Mouse (Mus musculus) kidney, adult 9 months (tissue): ENCODE measurements around the gene Trpm5.

Experiments
- DNase-seq: peaks from one replicate; pipeline ENCODE4 v3.0.0; 2022

Gene Trpm5

DNA sequence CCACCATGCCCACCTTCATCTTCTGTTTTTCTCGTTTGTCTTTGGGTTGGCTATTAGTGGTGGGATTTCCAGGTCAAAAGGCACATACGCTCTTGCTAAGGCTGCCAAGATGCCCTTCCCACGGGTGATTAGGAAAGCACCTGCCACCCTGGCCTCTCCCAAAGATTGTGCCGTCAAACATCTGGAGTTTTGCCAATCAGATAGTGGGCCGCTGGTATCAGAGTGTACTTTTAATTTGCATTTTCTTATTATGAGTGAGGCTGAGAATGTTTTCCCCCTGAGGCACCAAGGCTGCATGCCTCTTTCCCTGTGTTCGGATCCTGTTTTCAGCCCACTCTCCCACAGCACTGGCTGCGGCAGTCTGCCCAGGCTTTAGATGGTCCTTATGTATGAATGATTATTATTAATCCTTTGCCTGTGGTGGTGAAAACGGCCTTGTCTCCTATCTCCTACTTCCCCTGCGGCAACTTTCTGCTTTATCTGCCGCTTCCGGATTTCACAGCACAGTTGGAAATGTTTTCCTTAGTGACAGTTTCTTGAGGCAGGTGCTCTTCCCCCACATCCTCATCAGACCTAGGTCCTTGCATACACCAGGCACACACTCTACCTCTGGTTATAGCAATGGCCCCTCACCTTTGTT, 10.9 kb upstream of the Trpm5 start:
- peak; percentile 63 for DNase-seq

DNA sequence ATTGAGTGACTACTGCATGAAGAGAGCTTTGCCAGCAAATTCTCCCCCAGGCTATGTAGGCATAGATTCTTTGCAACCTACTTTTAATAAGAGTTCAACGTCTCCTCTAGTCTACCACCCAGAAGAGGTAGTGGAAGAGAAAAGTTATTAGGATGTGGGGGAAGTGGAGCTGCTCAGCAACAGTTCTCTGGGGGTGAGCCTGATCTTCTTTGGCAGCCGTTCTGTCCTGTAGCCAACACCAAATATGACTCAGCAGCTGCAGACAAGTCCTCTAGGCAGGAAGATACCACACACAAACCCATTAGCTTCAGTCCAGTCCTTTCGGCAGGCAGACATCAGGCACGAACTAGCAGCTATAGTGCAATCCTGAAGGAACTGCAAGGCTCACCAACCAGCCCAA, 6.3 kb upstream of the Trpm5 start:
- DNase-seq, result no peak

DNA sequence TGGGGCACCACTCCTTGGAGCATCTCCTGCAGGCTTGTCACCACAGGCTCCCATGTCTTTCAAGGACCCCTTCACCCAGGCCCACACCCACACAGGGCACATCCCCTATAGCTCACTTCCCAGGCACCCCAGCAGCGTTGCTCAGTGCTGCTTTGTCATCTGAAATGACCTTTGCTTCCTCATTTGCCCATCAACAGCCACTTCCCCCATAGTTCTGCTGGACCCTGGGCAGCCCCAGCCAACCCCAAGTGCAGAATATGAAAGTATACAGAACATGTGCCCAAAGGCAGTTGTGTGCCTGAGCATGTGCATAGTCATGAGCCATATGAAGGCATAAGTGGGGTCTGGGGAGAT, 1.1 kb upstream of the Trpm5 start:
- no peak for DNase-seq

DNA sequence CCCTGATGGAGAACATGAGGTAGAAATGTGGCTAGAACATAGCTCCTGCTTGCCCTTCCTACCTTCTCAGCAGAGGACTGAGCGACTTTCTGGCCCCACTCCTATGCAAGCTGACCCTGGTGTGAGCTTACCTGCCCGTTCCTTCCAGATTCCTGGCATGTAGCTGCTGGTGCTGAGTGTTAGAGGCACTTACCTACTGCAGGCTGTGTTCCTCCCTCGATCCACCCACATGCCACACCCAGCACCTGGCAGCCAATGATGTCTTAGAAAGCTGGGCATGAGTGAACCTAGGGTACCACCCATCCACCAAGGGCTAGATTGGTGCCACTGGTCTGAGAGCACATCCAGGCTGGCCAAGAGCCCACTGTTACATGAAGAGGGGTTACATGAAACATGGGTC, 595 bp downstream of the Trpm5 start:
- no peak for DNase-seq

DNA sequence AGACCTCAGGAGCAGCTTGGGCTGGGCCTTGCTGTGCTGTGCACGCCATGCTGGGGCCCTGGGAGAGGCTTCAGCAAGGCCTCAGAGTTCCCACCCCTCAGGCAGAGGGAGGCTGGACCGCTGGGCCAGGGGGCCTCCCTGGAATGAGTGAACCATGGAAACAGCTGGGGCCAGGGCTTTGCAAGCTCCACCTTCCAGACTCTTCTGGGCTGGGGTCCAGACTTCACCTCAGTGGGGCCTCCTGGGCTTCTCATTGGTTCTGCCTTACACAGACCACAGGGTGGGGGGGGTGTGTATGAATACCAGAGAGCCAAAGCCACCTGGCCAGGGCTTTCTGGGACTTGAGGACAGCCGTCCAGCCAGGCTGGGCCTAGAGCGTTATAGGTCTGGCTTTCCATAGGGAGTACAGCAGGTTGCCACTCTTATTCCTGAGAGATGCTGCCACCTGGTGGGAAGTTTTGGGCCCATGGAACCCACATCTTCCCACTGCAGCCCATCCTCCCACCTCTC, 7.3 kb downstream of the Trpm5 start:
- peak; percentile 59 for DNase-seq

DNA sequence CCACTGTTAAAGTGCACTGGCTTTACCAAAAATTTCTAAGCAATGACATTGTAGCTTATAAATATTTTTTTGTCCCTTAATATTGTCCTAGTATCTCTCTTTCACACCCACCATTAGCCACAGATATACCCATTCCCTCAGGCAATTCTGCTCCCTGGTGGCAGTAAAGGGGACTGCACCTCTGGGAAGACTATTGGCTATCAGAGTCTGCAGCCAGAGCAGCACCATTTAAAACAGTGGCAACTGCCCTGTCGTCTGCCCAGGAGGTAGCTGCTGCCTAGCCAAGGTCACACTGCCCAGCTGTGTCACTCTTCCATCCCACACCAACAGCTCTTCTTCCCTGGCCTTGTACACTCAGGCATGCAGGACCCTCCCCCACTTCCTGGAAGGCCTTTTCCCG, 8.1 kb downstream of the Trpm5 start:
- peak; percentile 74 for DNase-seq

DNA sequence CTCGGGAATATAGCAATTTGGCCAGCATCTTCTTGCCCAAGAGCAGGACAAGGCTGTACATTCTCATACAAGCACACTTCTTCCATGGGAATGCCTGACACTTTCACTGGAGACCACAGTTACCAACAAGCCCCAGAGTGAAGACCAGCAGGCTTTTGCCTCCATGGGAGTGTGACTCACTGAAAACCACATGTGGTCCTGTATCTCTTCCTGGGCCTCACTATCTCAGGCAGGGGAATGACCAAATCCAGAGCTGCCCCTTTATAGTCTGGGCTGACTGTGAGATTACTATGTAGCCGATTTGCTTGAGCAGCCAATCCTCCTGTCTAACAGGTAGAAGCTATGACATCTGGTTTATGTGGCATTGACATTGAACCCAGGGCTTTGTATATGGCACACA, 10.7 kb downstream of the Trpm5 start:
- DNase-seq, result no peak

DNA sequence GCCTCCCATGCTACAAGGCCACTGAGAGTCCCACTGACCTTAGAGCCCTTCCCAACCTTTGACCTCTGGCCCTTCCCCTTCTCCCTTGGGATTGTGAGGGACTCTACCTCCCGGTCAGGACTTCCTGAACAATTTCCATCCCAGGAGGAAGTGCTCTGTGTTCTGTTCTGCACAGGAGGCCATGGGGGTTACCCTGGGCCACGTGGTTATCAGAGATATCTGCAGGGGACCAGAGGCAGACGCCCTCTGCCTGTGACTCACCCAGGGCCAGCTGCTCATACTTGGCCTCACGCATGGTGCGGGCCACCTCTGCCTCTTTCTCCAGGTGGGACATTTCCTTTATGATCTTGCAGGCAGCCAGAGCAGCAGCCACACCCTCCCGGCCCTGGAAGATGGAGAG, 12.4 kb downstream of the Trpm5 start:
- DNase-seq, result no peak

DNA sequence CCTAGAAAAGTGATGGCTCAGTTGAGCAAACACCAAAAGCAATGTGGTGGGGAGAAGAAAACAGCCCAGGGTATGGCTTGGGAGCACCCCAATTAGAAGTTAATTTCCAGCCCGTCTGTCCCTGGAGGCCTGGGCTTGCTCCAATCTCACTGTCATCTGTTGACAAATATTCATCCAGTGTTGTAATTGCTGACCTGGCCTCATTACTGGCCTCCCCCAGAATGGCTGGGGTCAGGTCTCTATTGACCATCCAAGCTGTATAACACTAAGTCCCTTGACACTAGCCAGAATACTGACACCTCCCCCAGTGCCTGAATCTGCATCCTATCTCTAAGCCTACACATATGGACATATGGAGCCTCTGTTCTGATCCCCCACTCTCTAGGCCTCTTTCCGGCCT, 17.1 kb downstream of the Trpm5 start:
- DNase-seq, result no peak

DNA sequence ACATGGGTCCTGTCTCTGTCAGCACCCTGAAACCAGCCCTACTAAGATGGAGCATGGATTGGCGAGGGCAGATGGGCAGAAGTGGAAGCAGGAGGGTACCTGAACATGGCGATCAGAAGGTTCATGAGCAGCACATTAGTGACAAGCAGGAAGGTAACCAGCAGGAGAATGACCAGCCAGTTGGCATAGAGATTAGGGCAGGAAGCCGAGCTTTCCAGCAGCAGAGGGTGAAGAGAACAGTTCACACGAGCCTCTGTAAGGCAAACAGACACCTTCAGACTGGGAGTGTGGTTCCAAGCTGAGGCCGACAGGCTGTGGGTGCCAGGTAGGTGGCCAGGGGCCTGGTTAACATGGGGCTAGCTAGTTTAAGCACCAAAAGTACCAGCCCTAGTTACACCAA, 19.0 kb downstream of the Trpm5 start:
- no peak for DNase-seq

DNA sequence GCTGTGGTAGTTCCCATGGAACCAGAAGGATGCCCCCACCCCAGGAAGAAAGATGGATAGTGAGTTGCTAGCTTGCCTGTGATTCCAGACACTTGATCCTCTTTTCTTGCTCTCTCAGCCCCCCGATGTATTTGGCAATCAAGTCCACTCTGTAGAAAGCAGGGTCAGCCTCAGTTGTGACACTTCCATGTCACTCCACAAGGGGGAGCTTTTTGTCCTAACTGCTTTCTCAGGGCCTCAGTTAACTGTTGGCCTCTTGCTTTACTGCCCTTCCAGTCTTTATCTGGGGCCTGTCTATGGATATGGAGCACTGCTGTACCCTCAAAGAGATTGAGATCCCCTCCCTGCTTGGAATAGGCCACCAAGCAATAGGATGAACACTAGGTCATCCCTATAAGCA, 21.4 kb downstream of the Trpm5 start:
- DNase-seq, result peak; percentile 51

DNA sequence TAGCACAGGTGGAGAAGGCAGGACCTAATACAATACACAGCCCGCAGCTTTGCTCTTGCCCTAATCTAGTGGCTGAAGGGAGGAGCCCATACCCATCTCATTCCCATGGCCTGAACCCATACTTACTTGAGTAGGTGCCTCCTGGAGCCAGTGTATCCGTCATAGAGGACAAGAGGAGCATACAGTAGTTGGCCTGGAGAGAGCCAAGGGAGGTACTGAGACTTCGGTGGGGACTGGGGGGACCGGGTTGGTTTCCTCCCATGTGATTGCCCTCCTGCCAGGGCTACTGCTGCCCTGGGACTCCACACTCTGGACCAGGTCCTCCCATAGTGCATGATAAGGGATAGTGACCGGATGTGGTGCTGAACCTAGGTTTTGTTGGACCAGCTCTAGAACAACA, 21.8 kb downstream of the Trpm5 start:
- no peak for DNase-seq

DNA sequence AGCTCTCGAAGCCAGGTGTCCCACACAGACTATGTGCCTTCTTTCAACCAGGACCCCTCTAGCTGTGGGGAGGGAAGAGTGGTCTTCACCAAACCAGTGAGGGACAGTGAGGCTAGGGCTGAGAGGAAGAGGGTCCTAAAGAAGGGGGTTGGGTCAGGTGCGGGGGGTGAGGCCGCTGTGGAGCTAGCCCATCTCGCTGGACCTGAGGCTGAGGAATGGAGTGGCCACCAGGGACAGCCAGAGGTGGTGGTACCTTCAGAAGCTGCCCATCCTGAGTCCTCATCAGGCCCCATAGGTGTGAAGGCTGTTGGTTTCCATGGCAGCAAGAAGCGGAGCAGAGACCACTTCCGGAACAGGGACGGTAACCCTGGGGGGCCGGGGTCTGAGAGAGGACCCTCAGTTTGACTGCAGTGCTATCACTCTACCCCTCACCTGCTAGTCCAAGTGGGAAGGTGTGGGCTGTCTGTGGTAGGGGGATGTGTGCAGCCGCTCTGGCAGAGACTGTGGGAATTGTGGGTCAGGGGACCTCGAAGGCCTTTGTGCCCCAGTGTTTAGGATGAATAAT, 23.9 kb downstream of the Trpm5 start:
- no peak for DNase-seq

DNA sequence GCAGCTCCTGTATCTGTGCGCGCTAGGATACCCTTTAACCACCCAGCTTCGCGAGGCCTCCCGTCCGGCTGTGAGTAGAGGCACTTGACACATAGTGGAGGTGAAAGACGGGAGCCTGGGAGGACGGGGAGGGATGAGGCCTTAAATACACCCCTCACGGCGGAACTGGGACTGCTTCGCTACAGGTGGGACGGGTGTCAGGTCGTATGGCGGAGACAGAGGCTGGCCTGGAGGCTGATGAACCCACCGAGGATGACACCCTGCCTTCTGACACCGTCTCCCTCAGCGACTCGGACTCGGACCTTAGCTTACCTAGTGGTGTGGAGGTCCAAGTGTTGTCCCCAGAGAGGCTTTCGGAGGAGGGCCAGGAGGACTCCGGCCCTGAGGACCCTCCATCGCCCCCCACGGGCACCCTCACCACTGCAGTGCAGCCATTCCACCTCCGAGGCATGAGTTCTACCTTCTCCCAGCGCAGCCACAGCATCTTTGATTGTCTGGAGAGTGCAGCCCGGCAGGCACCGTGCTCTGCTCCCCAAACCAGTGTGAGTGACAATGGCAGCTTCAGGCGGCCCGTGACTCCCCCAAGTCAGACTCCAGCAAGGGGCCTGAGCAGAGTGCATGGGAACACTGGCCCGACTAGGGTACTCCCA, 24.6 kb downstream of the Trpm5 start:
- no peak for DNase-seq

DNA sequence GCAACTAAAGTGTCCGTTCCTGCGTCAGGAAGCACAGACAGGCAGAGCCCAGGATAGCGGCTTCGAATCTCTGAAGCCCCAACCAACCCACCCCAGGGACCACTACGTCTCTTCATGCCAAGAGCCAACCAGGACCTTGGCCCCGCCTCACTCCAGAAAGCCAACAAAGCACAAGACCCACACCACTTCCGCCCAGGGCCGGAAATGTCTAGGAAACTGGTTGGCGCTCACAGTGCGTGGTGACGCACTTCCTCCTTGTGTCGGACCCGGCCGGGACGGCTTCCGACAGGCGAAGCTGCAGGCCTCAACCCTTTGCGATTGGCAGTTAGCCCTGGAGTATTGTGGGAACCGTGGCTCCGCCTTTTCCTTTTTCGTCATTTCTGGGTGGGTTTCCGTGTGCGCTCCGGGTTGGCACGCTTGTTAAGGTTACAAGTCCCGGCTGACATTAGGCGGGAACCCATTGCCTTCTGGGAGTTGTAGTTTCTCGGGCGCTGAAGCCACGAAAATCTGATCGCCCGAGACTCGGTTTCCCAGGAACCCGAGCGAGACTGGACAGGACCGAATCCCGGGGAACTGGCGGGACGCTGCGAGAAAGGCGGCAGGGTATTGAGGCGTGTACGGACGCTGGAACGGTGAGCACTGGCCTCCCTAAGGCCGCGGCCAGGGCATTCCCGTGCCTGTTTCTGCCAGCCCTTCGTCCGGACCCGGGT, 25.4 kb downstream of the Trpm5 start, which contains the start of gene Tssc4:
TSS of gene Tssc4 (plus strand) at position 368 of the 710 bp plus-strand sequence.
- peak; percentile 99 for DNase-seq

DNA sequence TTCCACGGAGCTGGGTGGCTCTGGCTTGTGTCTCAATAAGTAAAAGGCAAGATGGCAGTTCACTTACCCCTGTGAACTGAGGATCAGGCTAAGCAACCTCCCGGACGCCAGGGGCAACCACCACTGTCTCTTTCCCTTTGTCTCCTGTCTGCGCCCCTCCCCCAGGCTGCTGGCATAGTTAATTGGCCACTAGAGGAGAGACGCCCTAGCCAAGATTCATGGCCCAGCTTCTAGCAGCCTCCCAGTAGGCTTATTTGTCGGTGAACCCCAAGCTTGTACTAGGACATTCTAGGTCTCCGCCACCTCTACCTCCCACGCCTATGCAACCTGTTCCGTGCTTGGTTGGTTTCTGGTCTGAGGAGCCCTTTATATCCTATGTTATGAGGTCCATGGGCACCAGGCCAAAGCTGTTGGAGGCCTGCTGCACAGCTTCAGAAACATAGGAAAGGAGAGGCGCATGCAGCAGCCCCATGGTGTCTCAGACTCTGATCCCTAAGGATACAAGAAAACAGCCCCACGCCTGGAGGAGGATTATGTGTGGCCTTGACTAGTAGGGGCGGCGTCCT, 26.0 kb downstream of the Trpm5 start:
- peak; percentile 72 for DNase-seq

DNA sequence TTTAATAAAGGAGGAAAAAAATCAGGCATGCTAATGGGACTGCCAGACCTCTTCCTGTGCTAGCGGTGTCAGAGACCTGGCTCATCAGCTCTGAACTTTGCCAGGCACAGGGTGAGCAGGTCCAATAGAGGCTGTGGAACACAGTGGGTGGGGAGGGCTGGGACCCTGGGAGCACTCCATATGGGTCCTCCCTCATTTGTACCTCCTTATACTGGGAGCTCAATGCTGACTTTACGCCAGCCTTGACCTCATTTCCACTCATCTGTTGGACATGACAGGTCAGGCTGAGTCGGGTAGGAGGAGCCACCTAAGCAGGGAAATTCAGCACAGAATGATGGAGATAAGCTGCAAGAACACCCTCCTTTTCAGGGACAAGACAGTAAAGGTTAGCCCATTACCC, 26.5 kb downstream of the Trpm5 start:
- DNase-seq, result no peak

DNA sequence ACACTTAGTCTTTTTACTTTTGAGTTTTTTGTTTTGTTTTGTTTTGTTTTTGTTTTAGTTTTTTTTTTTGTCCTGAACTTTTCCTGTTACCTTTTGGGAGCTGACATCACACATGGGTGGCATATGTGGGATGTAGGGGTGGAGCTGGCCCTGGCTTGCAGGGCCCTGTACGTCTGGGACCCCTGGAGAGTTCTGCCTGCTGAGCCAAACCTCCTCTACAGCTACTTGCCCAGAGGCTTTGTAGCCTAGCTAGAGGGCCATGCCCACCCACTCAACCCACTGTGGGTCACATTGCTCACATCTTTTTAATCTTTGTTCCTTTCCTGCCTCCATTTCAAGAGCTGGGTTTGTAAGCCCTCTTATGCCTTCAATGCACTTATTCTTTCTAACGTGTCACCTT, 27.0 kb downstream of the Trpm5 start:
- no peak for DNase-seq

DNA sequence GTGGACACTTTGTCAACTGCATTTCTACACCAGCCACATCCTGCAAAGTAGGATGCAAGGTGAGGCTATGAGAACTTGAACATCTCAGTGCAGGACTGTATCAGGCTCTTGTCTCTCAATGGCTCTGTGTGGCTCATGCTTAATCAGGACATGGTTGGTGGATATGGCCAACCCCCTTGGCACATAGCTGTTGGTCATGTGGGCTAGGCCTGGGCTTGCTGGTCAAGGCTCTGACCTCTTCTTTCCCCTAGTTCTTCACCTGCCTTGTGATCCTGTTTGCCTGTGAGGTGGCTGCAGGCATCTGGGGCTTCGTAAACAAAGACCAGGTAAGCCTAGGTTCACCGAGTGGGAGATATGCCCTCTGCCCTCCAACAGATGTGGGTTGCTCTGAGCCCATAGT, 28.8 kb downstream of the Trpm5 start:
- no peak for DNase-seq

DNA sequence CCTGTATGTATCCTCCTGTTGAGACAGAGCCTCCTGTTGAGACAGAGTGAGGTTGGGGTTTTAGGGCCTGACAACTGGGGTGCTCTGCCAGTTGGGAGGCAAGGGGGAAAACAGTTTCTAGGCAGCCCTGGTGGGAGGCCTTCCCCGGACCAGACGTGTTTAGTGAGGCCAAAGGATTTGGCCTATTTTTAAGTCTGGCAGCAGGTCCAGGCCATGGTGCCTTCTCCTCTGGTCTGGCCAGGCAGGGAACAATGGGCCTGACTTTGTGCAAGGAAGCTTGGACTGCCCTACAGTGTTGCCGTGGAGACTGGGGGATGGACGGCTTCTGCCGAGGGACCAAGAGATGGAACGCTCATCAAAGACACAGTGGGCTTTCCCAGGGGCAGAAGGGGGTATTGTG, 30.2 kb downstream of the Trpm5 start:
- DNase-seq, result no peak

DNA sequence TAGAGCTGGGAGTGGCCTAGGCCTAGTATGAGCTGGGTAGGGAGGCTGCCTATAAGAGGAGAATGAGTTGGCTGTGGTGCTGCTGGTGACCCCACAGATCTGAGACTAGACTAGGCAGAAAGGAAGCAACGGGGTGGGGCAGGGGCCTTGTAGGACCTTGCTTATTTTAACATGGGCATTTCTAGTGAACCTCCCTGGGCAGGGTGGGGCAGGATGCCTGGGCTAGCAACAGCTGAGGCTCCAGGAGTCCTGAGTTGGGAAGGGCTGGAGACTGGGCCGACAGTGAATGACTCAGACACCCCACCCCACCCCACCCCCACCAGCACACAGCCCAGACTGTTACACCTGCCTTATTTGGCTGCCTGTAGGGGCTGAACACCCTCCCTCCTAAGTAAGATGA, 31.7 kb downstream of the Trpm5 start:
- no peak for DNase-seq

DNA sequence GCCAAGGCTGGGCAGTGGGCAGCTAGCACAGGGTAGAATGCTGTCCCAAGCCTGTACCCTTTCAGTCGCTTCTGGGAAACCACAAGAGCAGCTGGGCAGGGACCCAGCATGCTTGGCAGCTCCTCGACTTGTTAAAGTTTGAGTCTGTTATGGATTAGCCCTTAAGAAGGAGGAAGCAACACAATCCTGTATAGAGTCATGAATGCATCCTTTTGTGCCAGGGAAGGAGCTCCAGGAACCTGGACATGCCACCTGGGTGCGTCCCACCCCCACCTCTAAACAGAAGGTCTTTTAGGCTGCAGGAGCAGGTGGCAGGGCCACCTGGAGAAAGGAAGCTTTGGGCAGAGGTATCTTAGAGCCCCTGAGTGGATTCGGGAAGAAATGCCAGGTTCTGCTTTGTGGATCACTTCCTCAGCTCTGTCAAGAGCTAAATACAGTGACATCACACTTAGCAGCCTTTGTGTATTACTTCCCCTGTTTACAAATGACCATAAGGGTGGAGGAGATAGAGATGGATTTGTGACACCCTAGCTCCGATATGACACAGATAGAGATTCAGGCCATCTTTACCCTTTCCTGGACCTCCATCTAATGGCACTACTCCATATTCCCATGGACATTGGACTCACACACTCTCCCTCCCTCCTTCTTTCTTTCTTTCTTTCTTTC, 35.1 kb downstream of the Trpm5 start:
- no peak for DNase-seq

DNA sequence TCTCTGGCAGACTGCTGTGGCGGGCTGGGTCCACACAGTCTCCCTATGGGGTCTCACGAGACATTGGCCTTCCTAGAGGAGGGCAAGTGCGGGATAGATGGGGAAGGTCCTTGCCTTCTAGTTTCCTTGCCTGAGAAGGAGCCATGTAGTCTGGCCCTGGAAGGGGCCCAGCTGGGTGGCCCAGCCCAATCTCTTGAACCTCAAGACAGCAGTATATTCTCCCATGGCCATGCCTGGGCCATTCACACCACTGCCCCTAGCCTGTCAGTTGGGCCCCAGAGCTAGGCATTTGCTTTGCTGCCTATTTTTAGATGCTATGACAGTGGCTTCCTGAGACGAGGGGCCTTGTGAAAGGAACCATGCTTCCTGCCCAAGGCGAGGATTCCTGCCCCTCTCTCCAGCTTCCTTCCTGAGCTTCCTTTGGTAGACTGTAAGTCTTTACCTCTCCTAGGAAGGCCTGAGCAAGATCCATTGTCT, 36.2 kb downstream of the Trpm5 start:
- DNase-seq, result peak; percentile 69
